Mouse (Mus musculus) neural tube, embryonic 14.5 days (tissue): ENCODE results near the gene Pid1. TPM values are rescaled to one million over a fixed set of nuclear protein-coding genes. Genes with fewer than 3 reads are reported as not detected.
A peak's percentile ranks its signal among the peaks of the same experiment; 100 is the strongest.

Source experiments
- ATAC-seq: fragments of 200-750 bp; cut with Nextera tagmentation; 2 replicates; pipeline ENCODE4 v1.8.0; 2017; ENCODE audit warnings: low read depth, mild to moderate bottlenecking, moderate TSS enrichment, moderate library complexity
- H3K27ac ChIP-seq: fragments of 300-500 bp; sonication (generic); 2 replicates; pipeline ENCODE4 v1.5.1; 2014; ENCODE audit warnings: low read depth, mild to moderate bottlenecking, control low read depth, low read length, moderate library complexity, mixed read lengths
- H3K27me3 ChIP-seq: fragments of 300-500 bp; sonication (generic); 2 replicates; pipeline ENCODE4 v1.6.1; 2014; ENCODE audit warnings: low read length; ENCODE audit not compliant: control insufficient read depth, insufficient read depth
- H3K36me3 ChIP-seq: fragments of 300-500 bp; sonication (generic); 2 replicates; pipeline ENCODE4 v1.6.1; 2014; ENCODE audit warnings: low read length, mixed read lengths; ENCODE audit not compliant: control insufficient read depth, insufficient read depth
- H3K4me1 ChIP-seq: fragments of 300-500 bp; sonication (generic); 2 replicates; pipeline ENCODE4 v1.6.1; 2014; ENCODE audit warnings: low read length; ENCODE audit not compliant: control insufficient read depth, insufficient read depth
- H3K4me2 ChIP-seq: fragments of 300-500 bp; sonication (generic); 2 replicates; pipeline ENCODE4 v1.6.1; 2014; ENCODE audit warnings: mild to moderate bottlenecking, low read depth, low read length, control low read depth
- H3K4me3 ChIP-seq: fragments of 300-500 bp; sonication (generic); 2 replicates; pipeline ENCODE4 v1.5.1; 2014; ENCODE audit warnings: low read depth, low read length, control low read depth, mixed read lengths
- H3K9ac ChIP-seq: fragments of 300-500 bp; sonication (generic); replicated peaks from 2 replicates; pipeline ENCODE4 v1.6.1; 2014; ENCODE audit warnings: low read depth, mild to moderate bottlenecking, control low read depth, low read length, mixed read lengths
- H3K9me3 ChIP-seq: fragments of 300-500 bp; sonication (generic); 2 replicates; pipeline ENCODE4 v1.6.1; 2016; ENCODE audit warnings: low read length; ENCODE audit not compliant: control insufficient read depth
- WGBS: fragments of 180-500 bp; shearing (Covaris S2); extraction: QIAGEN DNeasy Blood & Tissue Kit; methylation state at CpG from one replicate; pipeline ENCODE4 v1.1.7; 2014; 5-methylcytosine and 5-hydroxymethylcytosine counted together
- polyA plus RNA-seq: library from polyadenylated mRNA; unstranded; fragments of >200 nt; fragmentation: Nextera tagmentation; extraction: Ambion mirVana; gene quantifications from 2 replicates; pipeline ENCODE4 v1.2.1, GENCODE M21; 2014

Gene Pid1
- polyA plus RNA-seq, 1 experiment from 2014 or later, result 114 TPM

DNA sequence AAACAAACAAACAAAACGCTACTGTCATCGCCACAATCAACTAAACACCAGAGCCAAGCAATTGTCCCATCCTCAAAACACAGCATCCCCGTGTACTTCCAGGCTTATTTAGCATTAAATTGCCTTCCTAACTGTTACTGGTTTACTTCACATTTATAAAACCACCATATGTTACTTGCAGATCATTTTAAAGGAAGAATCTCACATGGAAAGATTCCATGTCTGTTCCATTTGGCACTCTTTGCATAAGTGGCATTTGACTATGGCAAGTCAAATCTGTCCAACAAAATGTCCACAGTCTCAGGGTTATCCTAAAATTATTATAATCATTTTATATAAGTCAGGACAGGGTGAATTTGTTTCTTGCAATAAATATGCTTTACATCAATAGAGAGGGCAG is 32.8 kb upstream of the Pid1 start:
- H3K27me3 ChIP-seq, result no peaks in the 10 kb centered on the region
- WGBS, result 77% methylated on average over 3 of the region's 3 CpGs
- H3K9me3 ChIP-seq, result no peaks in the 10 kb centered on the region
- H3K36me3 ChIP-seq, result no peaks in the 10 kb centered on the region
- H3K27ac ChIP-seq, result no peak overlapping the region
- H3K9ac ChIP-seq, result no peak overlapping the region
- no peak overlapping the region for H3K4me2 ChIP-seq
- no peak overlapping the region for H3K4me3 ChIP-seq
- ATAC-seq, result no peak
- H3K4me1 ChIP-seq, result no peaks in the 10 kb centered on the region

DNA sequence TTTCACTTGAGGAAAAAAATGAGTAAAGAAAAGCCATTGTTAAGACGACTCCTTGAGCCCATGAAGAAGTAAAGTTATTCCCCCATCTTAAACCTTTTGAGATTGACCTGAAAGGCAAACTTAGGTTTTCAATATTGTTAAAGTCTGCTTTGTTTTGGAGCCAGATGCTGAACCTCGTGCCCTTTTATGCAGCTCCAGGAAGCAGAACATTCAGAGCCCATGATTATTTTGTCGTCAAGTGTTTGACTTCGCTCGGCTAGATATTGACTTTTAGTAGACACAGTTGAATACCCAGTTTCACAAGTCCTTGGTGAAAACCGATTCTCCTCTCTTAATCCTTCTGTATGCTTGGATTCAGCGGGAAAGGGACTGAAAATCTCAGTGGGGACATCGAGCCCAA is 31.9 kb upstream of the Pid1 start:
- Histone ChIP-seq H3K9ac (no peak overlapping the region), H3K4me1 (no peaks in the 10 kb centered on the region), H3K9me3 (no peaks in the 10 kb centered on the region), H3K27ac (no peak overlapping the region), H3K4me2 (no peak overlapping the region), H3K36me3 (no peaks in the 10 kb centered on the region), H3K4me3 (no peak overlapping the region), H3K27me3 (no peaks in the 10 kb centered on the region)
- ATAC-seq, result no peak
- 86% methylated on average over 8 of the region's 8 CpGs for WGBS

DNA sequence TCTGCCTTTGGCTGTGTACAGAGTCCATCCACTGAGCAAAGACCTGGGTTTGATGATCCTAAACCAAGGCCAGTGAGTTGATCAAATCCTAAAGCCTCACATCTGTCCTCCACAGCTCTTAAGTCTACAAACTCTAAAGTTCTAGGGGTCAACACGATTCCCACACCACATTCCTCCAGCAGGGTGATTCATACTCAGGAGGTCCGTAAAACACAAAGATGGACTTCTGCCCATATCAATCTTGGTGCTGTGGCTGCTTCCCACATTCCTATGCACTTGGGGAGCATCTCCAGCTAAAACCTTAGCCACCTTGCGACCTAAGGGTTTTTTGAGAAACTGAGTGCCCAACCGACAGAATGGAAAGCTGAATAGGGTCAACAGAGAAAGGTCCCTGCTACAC is 27.0 kb upstream of the Pid1 start:
- 93% methylated on average over 4 of the region's 4 CpGs for WGBS
- H3K4me3 ChIP-seq, result no peak overlapping the region
- H3K36me3 ChIP-seq, result no peaks in the 10 kb centered on the region
- no peaks in the 10 kb centered on the region for H3K9me3 ChIP-seq
- no peak overlapping the region for H3K9ac ChIP-seq
- no peak overlapping the region for H3K4me2 ChIP-seq
- no peak overlapping the region for H3K27ac ChIP-seq
- ATAC-seq, result no peak
- H3K4me1 ChIP-seq, result no peaks in the 10 kb centered on the region
- no peaks in the 10 kb centered on the region for H3K27me3 ChIP-seq

DNA sequence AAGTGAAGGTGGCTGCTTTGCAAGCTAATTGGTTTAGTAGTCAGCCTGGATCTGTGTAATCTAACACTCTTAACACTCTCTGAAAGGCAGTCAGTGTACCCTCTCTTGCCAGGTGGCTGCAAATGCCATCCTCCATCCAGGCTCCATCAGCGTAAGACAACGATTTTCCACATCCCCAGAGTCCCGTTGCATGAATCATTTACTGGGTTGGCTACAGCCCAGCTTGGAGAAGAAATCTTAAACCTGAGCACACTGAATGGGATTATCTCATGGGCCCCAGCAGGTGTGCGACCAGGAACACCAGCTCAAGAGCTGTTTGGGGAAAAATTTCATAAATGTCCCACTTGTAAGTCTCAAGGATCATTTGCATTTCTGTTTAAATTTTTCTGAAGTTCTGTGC is 23.6 kb upstream of the Pid1 start:
- H3K27me3 ChIP-seq, result no peaks in the 10 kb centered on the region
- no peaks in the 10 kb centered on the region for H3K9me3 ChIP-seq
- H3K4me3 ChIP-seq, result no peak overlapping the region
- peak; percentile 73 for ATAC-seq
- 40% methylated on average over 4 of the region's 4 CpGs for WGBS
- H3K27ac ChIP-seq, result no peak overlapping the region; the same call in 1 of the 2 replicates
- H3K36me3 ChIP-seq, result peaks cover 4% of the 10 kb centered on the region; the same call in 1 of the 2 replicates
- H3K9ac ChIP-seq, result no peak overlapping the region
- no peaks in the 10 kb centered on the region for H3K4me1 ChIP-seq
- no peak overlapping the region for H3K4me2 ChIP-seq

DNA sequence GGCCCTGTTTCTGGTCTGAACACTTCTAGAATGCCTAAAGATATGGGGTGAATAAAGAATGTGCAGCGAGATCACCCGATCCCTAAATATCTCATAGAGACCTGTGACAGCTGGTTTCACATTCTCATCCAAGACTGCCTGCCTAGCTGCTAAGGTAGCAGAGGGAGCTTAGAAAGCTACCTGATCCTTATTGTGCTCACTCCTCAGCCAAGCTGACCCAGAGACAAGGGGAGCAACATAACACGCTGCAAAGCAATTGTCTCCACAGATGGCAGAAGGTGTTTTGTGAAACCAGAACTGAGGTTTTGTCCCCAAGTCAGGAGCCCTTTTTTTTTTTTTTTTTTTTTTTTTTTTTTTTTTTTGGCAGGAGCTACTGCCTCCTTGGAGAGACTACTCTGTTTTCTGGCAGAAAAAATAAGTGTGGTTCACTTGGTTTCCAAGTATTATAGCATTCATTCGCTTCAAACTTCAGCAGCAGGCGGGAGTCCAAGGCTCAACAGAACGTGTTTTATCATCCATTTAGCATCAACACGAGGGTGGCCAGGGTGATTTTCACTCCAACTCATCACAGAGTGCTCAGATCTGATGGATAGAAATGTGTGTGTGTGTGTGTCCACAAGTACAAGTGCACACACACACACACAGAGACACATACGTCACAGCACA is 22.6 kb upstream of the Pid1 start:
- peaks cover 4% of the 10 kb centered on the region; the same call in 1 of the 2 replicates for H3K36me3 ChIP-seq
- no peaks in the 10 kb centered on the region for H3K27me3 ChIP-seq
- H3K4me3 ChIP-seq, result no peak overlapping the region
- WGBS, result 81% methylated on average over 8 of the region's 8 CpGs
- H3K4me1 ChIP-seq, result no peaks in the 10 kb centered on the region
- H3K27ac ChIP-seq, result 0 out of 2 replicates have a peak overlapping the region, but pooled peaks have one; percentile 28
- no peak overlapping the region for H3K4me2 ChIP-seq
- H3K9ac ChIP-seq, result no peak overlapping the region
- no peak for ATAC-seq
- H3K9me3 ChIP-seq, result no peaks in the 10 kb centered on the region

DNA sequence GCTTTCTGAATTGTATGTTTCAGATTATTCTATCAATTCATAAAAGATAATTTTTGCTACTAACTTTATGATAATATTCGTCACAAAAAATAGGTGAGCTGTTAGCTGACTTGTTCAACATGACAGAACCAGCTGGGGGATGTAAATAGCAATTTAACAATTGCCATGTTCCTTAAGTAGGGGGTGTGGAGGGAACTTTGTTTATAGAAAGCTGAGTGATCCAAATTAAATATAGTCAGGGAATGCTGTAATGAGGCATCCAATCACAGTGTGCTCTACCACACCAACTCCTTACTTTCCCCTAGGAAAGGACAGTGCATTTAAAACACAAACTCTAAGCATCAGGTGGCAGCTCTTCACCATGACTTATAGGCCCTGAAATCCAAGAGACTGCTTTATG is 18.7 kb upstream of the Pid1 start:
- Histone ChIP-seq H3K27me3 (no peaks in the 10 kb centered on the region), H3K4me3 (no peak overlapping the region), H3K9me3 (no peaks in the 10 kb centered on the region), H3K4me2 (no peak overlapping the region), H3K9ac (no peak overlapping the region), H3K36me3 (peaks cover 4% of the 10 kb centered on the region; the same call in 1 of the 2 replicates), H3K27ac (no peak overlapping the region), H3K4me1 (no peaks in the 10 kb centered on the region)
- no peak for ATAC-seq
- WGBS, result 79% methylated on average over 1 of the region's 1 CpGs

DNA sequence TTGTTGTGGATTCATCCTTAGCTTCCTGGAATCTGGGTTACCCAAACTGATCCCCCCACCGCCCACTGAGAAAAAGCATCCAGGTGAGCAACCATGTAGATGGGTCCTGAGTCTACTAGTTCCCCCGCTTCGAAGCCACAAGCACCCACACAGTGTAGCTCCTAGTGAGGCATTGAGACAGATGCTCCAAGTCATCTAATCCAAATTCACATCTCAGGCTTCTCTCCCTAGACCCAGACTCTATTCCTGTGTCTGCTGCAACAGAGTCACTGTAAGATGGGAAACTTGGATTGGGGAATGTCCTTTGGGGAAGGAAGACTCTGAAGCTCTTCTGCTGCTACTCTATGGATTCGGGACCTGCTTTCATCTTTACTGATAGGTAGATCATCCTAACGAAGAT is 18.1 kb upstream of the Pid1 start:
- no peak overlapping the region for H3K4me2 ChIP-seq
- no peak for ATAC-seq
- no peak overlapping the region for H3K9ac ChIP-seq
- no peaks in the 10 kb centered on the region for H3K4me1 ChIP-seq
- peaks cover 4% of the 10 kb centered on the region; the same call in 1 of the 2 replicates for H3K36me3 ChIP-seq
- no peaks in the 10 kb centered on the region for H3K27me3 ChIP-seq
- no peaks in the 10 kb centered on the region for H3K9me3 ChIP-seq
- 95% methylated on average over 5 of the region's 5 CpGs for WGBS
- no peak overlapping the region for H3K4me3 ChIP-seq
- H3K27ac ChIP-seq, result no peak overlapping the region

DNA sequence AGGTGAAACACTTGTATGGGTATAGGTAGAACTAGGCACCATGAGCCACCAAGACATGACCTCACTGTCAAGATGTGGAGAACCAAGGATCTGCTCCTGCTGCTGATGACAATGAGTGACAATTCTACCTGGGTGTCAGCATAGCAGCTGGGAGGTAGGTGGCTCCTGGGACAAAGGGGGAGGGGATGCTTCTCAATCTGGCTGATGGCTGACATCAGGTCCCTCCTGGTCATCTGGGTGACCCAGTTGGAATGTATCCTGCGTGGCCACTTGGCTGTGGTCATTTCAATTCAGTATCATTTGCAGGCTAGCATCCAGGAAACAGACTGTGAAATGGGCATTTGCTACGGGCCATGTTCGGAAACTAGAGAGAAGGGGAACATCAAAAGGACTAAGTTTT is 16.9 kb upstream of the Pid1 start:
- whole genome bisulfite sequencing, result 83% methylated on average over 3 of the region's 3 CpGs
- Histone ChIP-seq H3K9me3 (no peaks in the 10 kb centered on the region), H3K4me2 (no peak overlapping the region), H3K4me3 (no peak overlapping the region), H3K9ac (no peak overlapping the region), H3K27me3 (no peaks in the 10 kb centered on the region), H3K4me1 (no peaks in the 10 kb centered on the region), H3K27ac (no peak overlapping the region), H3K36me3 (peaks cover 4% of the 10 kb centered on the region; the same call in 1 of the 2 replicates)
- no peak for ATAC-seq

DNA sequence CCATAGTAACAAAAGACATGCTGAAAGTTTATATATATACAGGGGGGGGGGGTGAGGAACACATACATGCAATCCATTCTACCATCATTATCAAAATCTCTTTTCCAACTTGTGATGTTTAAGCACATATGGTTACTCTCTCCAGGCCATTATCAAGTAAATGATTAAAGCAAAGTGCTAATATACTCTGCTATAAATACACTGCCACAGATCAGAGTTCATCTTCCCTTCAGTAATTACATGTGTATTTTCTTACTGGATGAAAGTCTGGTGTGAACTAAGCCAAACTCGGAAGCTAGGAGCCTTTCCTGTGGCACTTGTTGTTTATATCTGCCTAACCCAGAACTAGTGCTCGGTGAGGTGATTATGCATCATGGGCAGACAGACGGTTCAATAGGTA is 3.8 kb upstream of the Pid1 start:
- 90% methylated on average over 3 of the region's 3 CpGs for WGBS
- H3K27me3 ChIP-seq, result no peaks in the 10 kb centered on the region
- H3K27ac ChIP-seq, result no peak overlapping the region
- no peaks in the 10 kb centered on the region for H3K9me3 ChIP-seq
- no peak overlapping the region for H3K9ac ChIP-seq
- ATAC-seq, result no peak
- no peaks in the 10 kb centered on the region for H3K36me3 ChIP-seq
- H3K4me3 ChIP-seq, result no peak overlapping the region
- H3K4me1 ChIP-seq, result no peaks in the 10 kb centered on the region
- no peak overlapping the region for H3K4me2 ChIP-seq
